Mouse (Mus musculus): ENCODE measurements at regions not wholly inside any gene's neighbourhood (a gene's known extent, or its start where the extent isn't known, plus 50 kb on each side); places are given as distances from the start of the nearest gene placed in this dataset.

- in situ Hi-C loops (cut with MboI, MseI) = no loop called here
These were observed 68.8 kb downstream of the Cxcl12 start for GRCm38 (mm10) chr6:117237096-117237495.

DNA sequence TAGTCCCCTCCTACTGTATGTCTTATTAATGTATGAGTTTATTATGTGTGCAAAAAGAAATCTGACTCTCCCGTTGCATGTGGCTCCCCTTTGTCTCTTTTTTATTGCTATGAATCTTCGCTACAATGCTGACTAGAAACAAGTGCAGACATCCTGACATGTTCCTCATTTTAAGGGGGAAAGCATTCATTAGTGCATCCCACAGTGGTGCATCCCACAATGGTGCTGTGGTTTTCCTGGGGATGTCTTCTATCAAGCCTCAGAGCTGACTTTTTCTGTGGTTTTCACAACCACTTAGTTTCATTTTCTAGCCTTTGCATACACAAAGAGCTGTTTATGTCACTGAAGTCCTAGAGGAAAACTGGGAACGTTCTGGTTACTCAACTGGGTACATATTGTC is 72.9 kb downstream of the Cxcl12 start:
- in situ Hi-C loops (cut with MboI, MseI) = no loop called here

DNA sequence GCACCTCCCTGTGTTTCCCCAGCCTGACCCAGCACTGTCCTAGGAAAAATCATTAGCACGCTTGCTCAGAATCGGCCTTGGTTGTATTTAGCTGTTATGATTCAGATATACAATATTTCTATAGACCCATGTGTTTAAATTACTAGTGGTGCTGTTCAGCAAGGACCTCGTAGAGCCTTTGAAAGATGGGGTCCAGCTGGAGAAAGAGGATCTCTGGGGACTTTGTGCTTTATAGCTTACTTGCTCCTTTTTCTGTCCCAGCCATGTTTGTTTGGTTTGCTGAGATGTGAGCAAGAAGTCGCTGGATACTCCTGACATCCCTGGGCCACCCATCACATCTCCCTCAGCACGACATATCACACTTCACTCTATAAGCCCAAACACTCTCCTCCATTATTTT is 77.1 kb downstream of the Cxcl12 start:
- in situ Hi-C loops (cut with MboI, MseI) = no loop called here

- in situ Hi-C loops (cut with MboI, MseI) = no loop called here
These were observed 77.5 kb downstream of the Cxcl12 start for GRCm38 (mm10) chr6:117245849-117246248.

- in situ Hi-C loops (cut with MboI, MseI) = no loop called here
These were observed 81.0 kb downstream of the Cxcl12 start for GRCm38 (mm10) chr6:117249230-117249921.

- in situ Hi-C loops (cut with MboI, MseI) = no loop called here
These were observed 81.7 kb downstream of the Cxcl12 start for GRCm38 (mm10) chr6:117250051-117250450.

DNA sequence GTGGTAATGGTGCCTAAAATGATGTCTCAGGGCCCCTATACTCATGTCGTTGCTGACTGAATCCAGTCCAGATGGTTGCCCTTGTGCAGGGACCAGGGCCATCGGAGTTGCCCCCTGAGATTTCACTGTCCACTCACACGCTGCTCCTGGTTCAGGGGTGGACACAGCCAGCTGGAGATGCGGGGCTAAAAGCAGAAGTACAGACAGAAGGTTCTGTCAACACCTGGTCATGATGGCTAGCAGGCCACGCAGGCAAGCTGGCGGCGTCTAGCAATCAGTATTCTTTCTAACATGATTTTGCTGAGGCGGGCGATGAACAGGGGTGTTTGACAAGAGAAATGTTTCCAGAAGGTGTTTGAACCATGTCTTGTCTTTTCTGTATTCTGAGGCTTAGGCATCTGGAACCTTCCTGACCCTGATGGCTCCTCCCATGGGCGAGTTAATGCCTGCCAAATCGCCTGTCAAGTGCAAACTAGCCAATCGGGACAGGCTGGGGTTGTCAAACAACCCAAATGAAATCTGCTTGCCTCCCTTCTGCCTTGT is 83.1 kb downstream of the Cxcl12 start:
- in situ Hi-C loops (cut with MboI, MseI) = no loop called here

DNA sequence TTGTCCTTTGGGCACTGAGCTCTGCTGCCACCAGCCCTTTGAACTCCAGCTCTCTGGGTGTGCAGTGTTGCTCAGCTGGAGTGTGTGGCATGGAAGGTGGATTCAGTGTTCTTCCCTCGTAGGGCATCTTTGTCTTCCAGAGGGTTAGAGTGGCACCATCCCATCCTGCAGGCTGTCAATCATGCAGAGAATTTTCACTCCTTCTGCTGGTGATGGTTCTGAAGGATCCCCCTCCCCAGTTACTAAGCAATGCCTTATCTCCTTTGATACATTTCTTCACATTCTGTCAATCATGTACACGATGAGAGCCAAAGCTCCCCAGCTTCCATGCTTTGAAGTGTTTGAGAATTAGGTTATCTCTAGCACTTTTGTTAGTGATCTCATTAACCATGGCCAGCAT is 84.0 kb downstream of the Cxcl12 start:
- in situ Hi-C loops (cut with MboI, MseI) = no loop called here

DNA sequence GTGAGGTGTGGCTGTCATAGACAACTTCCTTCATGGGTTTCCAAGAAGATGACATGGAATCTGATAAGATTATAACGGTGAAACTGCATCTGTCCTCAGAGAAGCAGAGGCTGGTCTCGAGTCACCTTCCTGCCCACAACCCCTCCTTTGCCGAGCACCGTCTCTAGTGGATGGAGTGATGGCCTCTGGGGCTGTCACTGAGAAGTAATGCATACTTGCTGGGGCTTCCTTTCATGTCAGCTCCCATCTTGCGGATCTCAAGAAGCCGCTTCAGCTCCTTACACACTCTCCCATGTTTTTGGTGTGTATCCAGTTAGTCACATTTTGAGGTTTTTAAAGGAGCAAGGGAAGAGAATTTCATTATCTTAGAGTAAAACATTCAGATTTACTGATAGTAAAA is 84.7 kb downstream of the Cxcl12 start:
- in situ Hi-C loops (cut with MboI, MseI) = no loop called here

DNA sequence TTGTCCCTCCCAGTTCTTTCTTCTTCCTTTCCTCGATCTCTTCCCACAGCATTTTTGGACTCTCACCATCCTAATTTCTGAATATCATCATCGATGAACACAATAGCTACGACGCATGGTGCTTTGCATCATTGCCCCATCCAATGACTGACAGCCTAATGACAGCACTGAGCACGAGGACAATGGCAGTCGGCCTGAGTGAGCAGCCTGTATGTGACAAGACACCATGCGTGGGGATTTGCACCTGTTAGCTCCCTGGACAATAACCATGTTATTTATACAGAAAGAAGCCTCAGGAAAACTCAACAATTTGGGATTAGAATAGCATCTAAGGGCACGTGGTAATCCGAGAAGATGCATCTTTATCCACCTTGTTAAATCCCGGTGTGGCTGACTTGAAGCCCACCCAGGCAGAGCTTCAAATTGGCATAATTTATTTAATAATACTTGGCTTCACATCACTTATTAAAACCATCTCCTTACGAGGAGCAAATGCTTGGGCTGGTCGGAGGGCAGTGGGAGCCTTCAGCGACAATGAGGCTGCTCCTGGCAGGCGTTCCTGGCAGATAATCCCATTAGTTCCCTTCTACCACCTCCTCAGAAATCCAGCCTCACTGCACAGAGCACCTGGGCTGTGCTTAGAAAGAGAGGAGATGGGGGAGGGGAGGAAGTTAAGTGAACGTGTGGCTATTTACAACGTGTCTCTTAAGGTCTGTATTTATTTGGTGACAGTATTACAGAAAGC is 85.4 kb downstream of the Cxcl12 start:
- in situ Hi-C loops (cut with MboI, MseI) = no loop called here

DNA sequence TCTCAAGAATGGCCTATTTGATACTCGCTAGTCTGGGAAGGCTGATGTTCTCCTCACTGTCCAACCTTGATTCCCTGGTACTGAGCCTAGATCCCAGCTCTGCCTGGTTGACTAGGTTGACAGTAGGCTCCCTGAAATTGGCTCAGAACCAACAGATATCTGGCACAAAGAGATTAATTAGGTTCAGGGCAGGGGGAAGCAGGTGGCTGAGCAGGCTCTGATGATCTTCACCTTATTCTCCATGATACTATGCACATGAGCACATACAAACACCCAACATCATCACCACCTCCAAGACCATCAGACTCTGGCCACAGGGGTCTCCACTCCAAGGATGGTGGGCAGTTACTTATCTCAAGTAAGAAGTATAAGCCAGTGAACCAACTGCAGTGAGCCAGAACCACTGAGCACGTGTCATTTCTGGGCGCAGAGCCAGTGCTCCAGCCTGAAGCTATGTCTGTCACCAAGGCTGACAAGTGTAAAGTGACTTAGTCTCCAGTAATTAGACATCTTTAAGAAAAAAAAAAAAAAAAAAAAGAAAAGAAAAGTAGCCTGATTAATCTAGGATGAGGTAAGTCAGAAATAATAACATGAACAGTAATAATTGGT is 86.4 kb downstream of the Cxcl12 start:
- in situ Hi-C loops (cut with MboI, MseI) = no loop called here

GRCm38 (mm10) chr6:117255399-117256098 is 87.2 kb downstream of the Cxcl12 start:
- in situ Hi-C loops (cut with MboI, MseI) = no loop called here

DNA sequence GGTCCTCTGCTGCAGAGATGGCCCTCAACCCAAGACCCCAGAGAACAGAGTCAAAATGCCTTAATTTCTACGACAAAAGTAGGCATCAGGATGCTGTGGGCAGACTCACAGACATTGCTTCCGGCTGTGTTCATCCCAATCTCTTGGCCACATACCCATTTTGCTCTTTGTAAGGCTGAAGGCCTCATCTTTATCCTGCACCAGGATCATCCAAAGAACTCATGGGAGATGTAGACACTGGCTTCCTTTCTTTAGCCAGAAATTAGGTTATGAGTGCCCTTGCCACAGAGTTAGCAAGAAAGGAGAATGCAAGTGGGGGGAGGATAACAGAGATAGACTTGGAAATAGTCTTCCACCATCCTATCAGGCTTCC is 87.8 kb downstream of the Cxcl12 start:
- in situ Hi-C loops (cut with MboI, MseI) = no loop called here

GRCm38 (mm10) chr6:117257591-117257990 is 89.3 kb downstream of the Cxcl12 start:
- in situ Hi-C loops (cut with MboI, MseI) = no loop called here

- in situ Hi-C loops (cut with MboI, MseI) = no loop called here
These were observed 99.6 kb downstream of the Cxcl12 start for GRCm38 (mm10) chr6:117267906-117268305.

- in situ Hi-C loops (cut with MboI, MseI) = no loop called here
These were observed 100.0 kb downstream of the Cxcl12 start for GRCm38 (mm10) chr6:117268376-117268775.

DNA sequence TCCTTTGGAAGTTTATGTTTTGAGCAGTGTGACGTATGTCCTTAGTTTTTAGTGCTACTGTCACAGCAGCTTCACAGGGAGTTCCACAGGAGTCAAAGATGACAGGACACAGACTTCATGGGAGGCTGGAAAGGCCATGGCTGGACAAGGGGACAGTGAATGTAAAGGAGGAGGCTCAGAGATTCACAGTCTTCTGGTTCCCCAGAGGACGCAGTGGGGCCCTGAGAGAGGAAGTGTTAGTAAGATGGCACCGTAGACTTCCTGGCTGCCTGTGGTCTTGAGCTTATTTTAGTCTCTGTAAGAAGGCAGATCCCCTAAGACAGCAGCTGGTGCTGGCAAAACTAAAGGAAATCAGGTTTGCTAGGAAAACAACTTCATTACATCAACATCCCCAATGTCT is 101.9 kb downstream of the Cxcl12 start:
- in situ Hi-C loops (cut with MboI, MseI) = no loop called here

- in situ Hi-C loops (cut with MboI, MseI) = no loop called here
These were observed 103.4 kb downstream of the Cxcl12 start for GRCm38 (mm10) chr6:117271562-117272226.

DNA sequence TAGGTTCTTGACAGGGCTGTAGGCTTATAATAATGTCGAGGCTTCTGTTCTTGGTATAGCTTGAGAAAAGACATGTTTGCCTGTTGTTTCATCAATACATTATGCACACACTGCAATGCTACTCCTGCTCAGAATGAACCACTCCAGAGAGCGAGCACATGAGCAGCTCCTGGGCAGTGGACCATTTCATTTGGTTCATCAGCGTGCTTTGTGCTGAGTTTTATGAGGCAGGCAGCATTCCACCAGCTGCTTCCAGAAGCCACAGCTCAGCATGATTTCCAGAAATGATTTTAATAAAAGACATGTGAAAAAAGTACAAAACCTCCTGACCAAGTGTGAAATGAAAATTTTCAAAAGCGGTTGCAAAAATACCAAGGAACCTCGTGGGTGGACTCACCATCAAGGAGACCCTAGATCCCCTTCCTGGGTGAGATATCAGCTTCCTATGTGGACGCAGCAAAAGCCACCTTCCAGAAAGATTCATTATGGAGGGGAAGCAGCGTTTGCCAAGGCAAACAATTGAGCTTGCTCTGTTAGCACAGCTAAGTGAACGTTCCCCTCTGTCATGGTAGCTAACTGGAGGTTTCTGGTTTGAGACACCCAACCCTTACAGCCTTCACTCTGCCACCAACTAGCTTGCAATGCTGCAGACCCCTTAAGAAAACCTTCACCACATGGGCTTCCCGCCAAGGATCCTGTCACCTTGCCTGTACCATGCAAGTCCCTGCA is 104.1 kb downstream of the Cxcl12 start:
- in situ Hi-C loops (cut with MboI, MseI) = no loop called here

- in situ Hi-C loops (cut with MboI, MseI) = no loop called here
These were observed 107.6 kb downstream of the Cxcl12 start for GRCm38 (mm10) chr6:117275915-117276314.

- in situ Hi-C loops (cut with MboI, MseI) = no loop called here
These were observed 108.5 kb downstream of the Cxcl12 start for GRCm38 (mm10) chr6:117276850-117277249.
